Mouse (Mus musculus): ENCODE data around the gene Trhr2.

- TF ChIP-seq CTCF (IDR thresholded peaks at IDR 0.05; ENCODE audit: control insufficient read depth, insufficient read depth, insufficient replicate concordance, low read depth, low read length) = no peak
- TF ChIP-seq POLR2A (IDR thresholded peaks at IDR 0.05; ENCODE audit: control insufficient read depth, low read depth, low read length) = no peak
Measured at GRCm38 (mm10) chr8:122313310-122313709, 47.2 kb downstream of the Trhr2 start.
